Mouse (Mus musculus): ENCODE results near the gene Gpa33. TPM values are rescaled to one million over a fixed set of nuclear protein-coding genes. Genes with fewer than 3 reads are reported as not detected.

The Gpa33 gene
- total and polyA plus RNA-seq, 2 experiments, result 0.31 TPM; not detected in 1

GRCm38 (mm10) chr1:166098120-166098519 is 31.9 kb upstream of the Gpa33 start:
- H3K79me2 ChIP-seq (ENCODE audit: control insufficient read depth, insufficient read depth, low read length), result no peaks in the 10 kb centered on the region
- no peak overlapping the region for H3K27ac ChIP-seq (replicated peaks; ENCODE audit: insufficient read depth, low read depth, low read length)
- no peaks in the 10 kb centered on the region for H3K27me3 ChIP-seq (ENCODE audit: control insufficient read depth, insufficient read depth, low read length)
- no peaks in the 10 kb centered on the region for H3K36me3 ChIP-seq (ENCODE audit: control insufficient read depth, insufficient read depth, low read length)
- DNase-seq (ENCODE audit: extremely low read depth, low read depth, low spot score), result no peak
- no peak overlapping the region for H3K9ac ChIP-seq (ENCODE audit: low read depth, low read length)
- TF ChIP-seq CTCF (IDR thresholded peaks at IDR 0.05; ENCODE audit: low read depth, low read length), result no peak
- no peaks in the 10 kb centered on the region for H3K4me1 ChIP-seq (ENCODE audit: control insufficient read depth, insufficient read depth, low read length)
- 88% methylated on average over 2 of the region's 2 CpGs for WGBS
- no peak overlapping the region for H3K4me3 ChIP-seq (ENCODE audit: insufficient read depth, low read depth, low read length)

GRCm38 (mm10) chr1:166102920-166103608 is 27.0 kb upstream of the Gpa33 start:
- Histone ChIP-seq H3K79me2 (ENCODE audit: control insufficient read depth, insufficient read depth, low read length) (no peaks in the 10 kb centered on the region), H3K9ac (ENCODE audit: low read depth, low read length) (no peak overlapping the region), H3K36me3 (ENCODE audit: control insufficient read depth, insufficient read depth, low read length) (no peaks in the 10 kb centered on the region), H3K27ac (replicated peaks; ENCODE audit: insufficient read depth, low read depth, low read length) (no peak overlapping the region), H3K4me1 (ENCODE audit: control insufficient read depth, insufficient read depth, low read length) (no peaks in the 10 kb centered on the region), H3K27me3 (ENCODE audit: control insufficient read depth, insufficient read depth, low read length) (no peaks in the 10 kb centered on the region), H3K4me3 (ENCODE audit: insufficient read depth, low read depth, low read length) (no peak overlapping the region)
- 72% methylated on average over 11 of the region's 11 CpGs for WGBS
- TF ChIP-seq POLR2A (IDR thresholded peaks at IDR 0.05; ENCODE audit: extremely low read depth, insufficient read depth, low read length) (no peak), CTCF (IDR thresholded peaks at IDR 0.05; ENCODE audit: low read depth, low read length) (peak; percentile 52)
- DNase-seq (ENCODE audit: extremely low read depth, low read depth, low spot score), result no peak

- Histone ChIP-seq H3K27me3 (ENCODE audit: control insufficient read depth, insufficient read depth, low read length) (no peaks in the 10 kb centered on the region), H3K4me3 (ENCODE audit: insufficient read depth, low read depth, low read length) (no peak overlapping the region), H3K79me2 (ENCODE audit: control insufficient read depth, insufficient read depth, low read length) (no peaks in the 10 kb centered on the region), H3K4me1 (ENCODE audit: control insufficient read depth, insufficient read depth, low read length) (no peaks in the 10 kb centered on the region), H3K9ac (ENCODE audit: low read depth, low read length) (no peak overlapping the region), H3K27ac (replicated peaks; ENCODE audit: insufficient read depth, low read depth, low read length) (no peak overlapping the region), H3K36me3 (ENCODE audit: control insufficient read depth, insufficient read depth, low read length) (no peaks in the 10 kb centered on the region)
- TF ChIP-seq POLR2A (IDR thresholded peaks at IDR 0.05; ENCODE audit: extremely low read depth, insufficient read depth, low read length) (no peak), CTCF (IDR thresholded peaks at IDR 0.05; ENCODE audit: low read depth, low read length) (no peak)
- no peak for DNase-seq (ENCODE audit: extremely low read depth, low read depth, low spot score)
- WGBS, result 92% methylated on average over 3 of the region's 3 CpGs
Observed at GRCm38 (mm10) chr1:166104858-166105257, 25.2 kb upstream of the Gpa33 start.

DNA sequence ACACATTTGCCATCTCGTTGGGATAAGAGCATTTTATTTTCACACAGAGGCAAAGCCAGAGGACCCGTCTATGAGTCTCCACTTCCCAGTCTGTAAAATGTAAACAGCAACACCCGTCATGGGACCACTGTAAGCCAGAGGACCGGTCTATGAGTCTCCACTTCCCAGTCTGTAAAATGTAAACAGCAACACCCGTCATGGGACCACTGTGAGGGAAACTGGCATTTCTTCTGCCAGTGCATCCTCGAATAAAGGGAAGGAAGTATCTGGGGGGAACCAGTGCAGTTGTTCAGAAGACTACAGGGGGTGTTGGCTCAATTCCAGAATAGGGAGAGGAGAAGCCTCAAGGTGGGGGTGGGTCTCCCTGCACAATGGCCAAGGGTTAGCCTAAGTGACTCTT is 24.6 kb upstream of the Gpa33 start:
- no peaks in the 10 kb centered on the region for H3K27me3 ChIP-seq (ENCODE audit: control insufficient read depth, insufficient read depth, low read length)
- H3K79me2 ChIP-seq (ENCODE audit: control insufficient read depth, insufficient read depth, low read length), result no peaks in the 10 kb centered on the region
- H3K36me3 ChIP-seq (ENCODE audit: control insufficient read depth, insufficient read depth, low read length), result no peaks in the 10 kb centered on the region
- no peak overlapping the region for H3K4me3 ChIP-seq (ENCODE audit: insufficient read depth, low read depth, low read length)
- DNase-seq (ENCODE audit: extremely low read depth, low read depth, low spot score), result no peak
- no peak overlapping the region for H3K27ac ChIP-seq (replicated peaks; ENCODE audit: insufficient read depth, low read depth, low read length)
- WGBS, result 69% methylated on average over 6 of the region's 6 CpGs
- no peak for TF ChIP-seq CTCF (IDR thresholded peaks at IDR 0.05; ENCODE audit: low read depth, low read length)
- TF ChIP-seq POLR2A (IDR thresholded peaks at IDR 0.05; ENCODE audit: extremely low read depth, insufficient read depth, low read length), result no peak
- H3K4me1 ChIP-seq (ENCODE audit: control insufficient read depth, insufficient read depth, low read length), result no peaks in the 10 kb centered on the region
- no peak overlapping the region for H3K9ac ChIP-seq (ENCODE audit: low read depth, low read length)

- Histone ChIP-seq H3K27ac (replicated peaks; ENCODE audit: insufficient read depth, low read depth, low read length) (no peak overlapping the region), H3K79me2 (ENCODE audit: control insufficient read depth, insufficient read depth, low read length) (no peaks in the 10 kb centered on the region), H3K9ac (ENCODE audit: low read depth, low read length) (no peak overlapping the region), H3K36me3 (ENCODE audit: control insufficient read depth, insufficient read depth, low read length) (no peaks in the 10 kb centered on the region), H3K27me3 (ENCODE audit: control insufficient read depth, insufficient read depth, low read length) (no peaks in the 10 kb centered on the region), H3K4me3 (ENCODE audit: insufficient read depth, low read depth, low read length) (no peak overlapping the region), H3K4me1 (ENCODE audit: control insufficient read depth, insufficient read depth, low read length) (no peaks in the 10 kb centered on the region)
- TF ChIP-seq POLR2A (IDR thresholded peaks at IDR 0.05; ENCODE audit: extremely low read depth, insufficient read depth, low read length), result no peak
- TF ChIP-seq CTCF (IDR thresholded peaks at IDR 0.05; ENCODE audit: low read depth, low read length), result no peak
- DNase-seq (ENCODE audit: extremely low read depth, low read depth, low spot score), result no peak
- WGBS, result 80% methylated on average over 3 of the region's 3 CpGs
Observed at GRCm38 (mm10) chr1:166114986-166115385, 15.1 kb upstream of the Gpa33 start.

GRCm38 (mm10) chr1:166115719-166116118 is 14.3 kb upstream of the Gpa33 start:
- Histone ChIP-seq H3K4me1 (ENCODE audit: control insufficient read depth, insufficient read depth, low read length) (no peaks in the 10 kb centered on the region), H3K36me3 (ENCODE audit: control insufficient read depth, insufficient read depth, low read length) (no peaks in the 10 kb centered on the region), H3K4me3 (ENCODE audit: insufficient read depth, low read depth, low read length) (no peak overlapping the region), H3K9ac (ENCODE audit: low read depth, low read length) (no peak overlapping the region), H3K27ac (replicated peaks; ENCODE audit: insufficient read depth, low read depth, low read length) (no peak overlapping the region), H3K27me3 (ENCODE audit: control insufficient read depth, insufficient read depth, low read length) (no peaks in the 10 kb centered on the region), H3K79me2 (ENCODE audit: control insufficient read depth, insufficient read depth, low read length) (no peaks in the 10 kb centered on the region)
- whole genome bisulfite sequencing, result 84% methylated on average over 4 of the region's 4 CpGs
- DNase-seq (ENCODE audit: extremely low read depth, low read depth, low spot score), result no peak
- TF ChIP-seq POLR2A (IDR thresholded peaks at IDR 0.05; ENCODE audit: extremely low read depth, insufficient read depth, low read length) (no peak), CTCF (IDR thresholded peaks at IDR 0.05; ENCODE audit: low read depth, low read length) (no peak)
